Mouse (Mus musculus) stomach, embryonic 14.5 days (tissue): ENCODE results near the gene Ncor2. TPM values are rescaled to one million over a fixed set of nuclear protein-coding genes. Genes with fewer than 3 reads are reported as not detected.

Experiments
- ATAC-seq: fragments of 200-750 bp; cut with Nextera tagmentation; 2 replicates; pipeline ENCODE4 v1.8.0; 2017; ENCODE audit warnings: low read depth, moderate TSS enrichment; ENCODE audit not compliant: insufficient number of reproducible peaks, insufficient read depth, low FRiP score
- H3K27ac ChIP-seq: fragments of 300-500 bp; sonication (generic); 2 replicates; pipeline ENCODE4 v1.5.1; 2014; ENCODE audit warnings: mild to moderate bottlenecking, low read length, moderate library complexity, mixed read lengths
- H3K27me3 ChIP-seq: fragments of 300-500 bp; sonication (generic); 2 replicates; pipeline ENCODE4 v1.6.1; 2014; ENCODE audit warnings: low read length, control low read depth, mixed read lengths; ENCODE audit not compliant: control insufficient read depth, insufficient read depth
- H3K36me3 ChIP-seq: fragments of 300-500 bp; sonication (generic); 2 replicates; pipeline ENCODE4 v1.6.1; 2014; ENCODE audit warnings: mild to moderate bottlenecking, control low read depth, low read length, moderate library complexity, mixed read lengths; ENCODE audit not compliant: control insufficient read depth, insufficient read depth
- H3K4me1 ChIP-seq: fragments of 300-500 bp; sonication (generic); 2 replicates; pipeline ENCODE4 v1.6.1; 2014; ENCODE audit warnings: low read length, control low read depth, mixed read lengths; ENCODE audit not compliant: control insufficient read depth, insufficient read depth
- H3K4me2 ChIP-seq: fragments of 300-500 bp; sonication (generic); replicated peaks from 2 replicates; pipeline ENCODE4 v1.6.1; 2014; ENCODE audit warnings: low read depth, low read length, control low read depth
- H3K4me3 ChIP-seq: fragments of 300-500 bp; sonication (generic); 2 replicates; pipeline ENCODE4 v1.5.1; 2014; ENCODE audit warnings: low read depth, low read length, control low read depth
- H3K9ac ChIP-seq: fragments of 300-500 bp; sonication (generic); replicated peaks from 2 replicates; pipeline ENCODE4 v1.6.1; 2014; ENCODE audit warnings: low read depth, mild to moderate bottlenecking, control low read depth, low read length, moderate library complexity, mixed read lengths
- H3K9me3 ChIP-seq: fragments of 300-500 bp; sonication (generic); 2 replicates; pipeline ENCODE4 v1.6.1; 2016; ENCODE audit warnings: low read depth, low read length, control low read depth; ENCODE audit not compliant: control insufficient read depth
- WGBS: fragments of 180-500 bp; shearing (Covaris S2); extraction: QIAGEN DNeasy Blood & Tissue Kit; methylation state at CpG from one replicate; pipeline ENCODE4 v1.1.7; 2014; 5-methylcytosine and 5-hydroxymethylcytosine counted together
- polyA plus RNA-seq: library from polyadenylated mRNA; unstranded; fragments of >200 nt; fragmentation: Nextera tagmentation; extraction: Ambion mirVana; gene quantifications from 2 replicates; pipeline ENCODE4 v1.2.1, GENCODE M21; 2014

The Ncor2 gene
- polyA plus RNA-seq, 1 experiment from 2014 or later = 32.7 TPM

GRCm38 (mm10) chr5:125176864-125177263, 2.2 kb downstream of the Ncor2 start:
- Histone ChIP-seq H3K4me2 (peak overlapping the region; percentile 96), H3K4me3 (peak overlapping the region; percentile 82), H3K9ac (peak overlapping the region; percentile 82; the same call in 1 of the 2 replicates), H3K4me1 (peaks cover 54% of the 10 kb centered on the region), H3K27me3 (no peaks in the 10 kb centered on the region), H3K9me3 (no peaks in the 10 kb centered on the region), H3K27ac (peak overlapping the region; percentile 96; the same call in 1 of the 2 replicates), H3K36me3 (no peaks in the 10 kb centered on the region)
- ATAC-seq = no peak
- WGBS = 14% methylated on average over 12 of the region's 12 CpGs

- Histone ChIP-seq H3K27me3 (no peaks in the 10 kb centered on the region), H3K36me3 (no peaks in the 10 kb centered on the region), H3K27ac (no peak overlapping the region), H3K4me2 (peak overlapping the region; percentile 96), H3K4me1 (peaks cover 59% of the 10 kb centered on the region), H3K9ac (no peak overlapping the region), H3K4me3 (peak overlapping the region; percentile 82; the same call in 1 of the 2 replicates), H3K9me3 (no peaks in the 10 kb centered on the region)
- WGBS = 36% methylated on average over 5 of the region's 5 CpGs
- ATAC-seq = no peak
Measured at GRCm38 (mm10) chr5:125176370-125176766, 2.7 kb downstream of the Ncor2 start.

- 64% methylated on average over 9 of the region's 9 CpGs for WGBS
- Histone ChIP-seq H3K4me2 (no peak overlapping the region), H3K4me1 (peaks cover 61% of the 10 kb centered on the region)
Measured at GRCm38 (mm10) chr5:125175673-125176369, 3.2 kb downstream of the Ncor2 start.

GRCm38 (mm10) chr5:125174726-125175672, 4.0 kb downstream of the Ncor2 start:
- ATAC-seq = no peak
- Histone ChIP-seq H3K9ac (no peak overlapping the region), H3K27ac (no peak overlapping the region), H3K36me3 (no peaks in the 10 kb centered on the region), H3K9me3 (no peaks in the 10 kb centered on the region), H3K4me3 (no peak overlapping the region), H3K27me3 (no peaks in the 10 kb centered on the region), H3K4me1 (peaks cover 63% of the 10 kb centered on the region), H3K4me2 (no peak overlapping the region)
- 59% methylated on average over 13 of the region's 13 CpGs for WGBS

More at GRCm38 (mm10) chr5:125175673-125176369, 3.2 kb downstream of the Ncor2 start:
- no peaks in the 10 kb centered on the region for H3K9me3 ChIP-seq
- H3K36me3 ChIP-seq = no peaks in the 10 kb centered on the region
- no peak overlapping the region for H3K9ac ChIP-seq
- no peak overlapping the region for H3K4me3 ChIP-seq
- H3K27ac ChIP-seq = no peak overlapping the region
- no peaks in the 10 kb centered on the region for H3K27me3 ChIP-seq
- no peak for ATAC-seq

GRCm38 (mm10) chr5:125173868-125174267, 5.2 kb downstream of the Ncor2 start:
- peaks cover 60% of the 10 kb centered on the region for H3K4me1 ChIP-seq

GRCm38 (mm10) chr5:125172831-125173615, 6.0 kb downstream of the Ncor2 start:
- H3K27ac ChIP-seq = peak overlapping the region; percentile 78
- H3K9me3 ChIP-seq = no peaks in the 10 kb centered on the region
- peak; percentile 71; the same call in 1 of the 2 replicates for ATAC-seq
- H3K27me3 ChIP-seq = no peaks in the 10 kb centered on the region
- peaks cover 60% of the 10 kb centered on the region for H3K4me1 ChIP-seq
- 50% methylated on average over 12 of the region's 12 CpGs for WGBS
- peak overlapping the region; percentile 14; the same call in 1 of the 2 replicates for H3K4me2 ChIP-seq
- H3K36me3 ChIP-seq = no peaks in the 10 kb centered on the region
- no peak overlapping the region for H3K9ac ChIP-seq
- H3K4me3 ChIP-seq = no peak overlapping the region

More at GRCm38 (mm10) chr5:125173868-125174267, 5.2 kb downstream of the Ncor2 start:
- WGBS = 75% methylated on average over 1 of the region's 1 CpGs
- H3K27me3 ChIP-seq = no peaks in the 10 kb centered on the region
- H3K9me3 ChIP-seq = no peaks in the 10 kb centered on the region
- no peak for ATAC-seq
- no peak overlapping the region for H3K4me2 ChIP-seq
- H3K27ac ChIP-seq = no peak overlapping the region; the same call in 1 of the 2 replicates
- no peak overlapping the region for H3K9ac ChIP-seq
- H3K4me3 ChIP-seq = no peak overlapping the region
- H3K36me3 ChIP-seq = no peaks in the 10 kb centered on the region

GRCm38 (mm10) chr5:125171259-125171658, 7.8 kb downstream of the Ncor2 start:
- Histone ChIP-seq H3K4me3 (no peak overlapping the region), H3K9me3 (no peaks in the 10 kb centered on the region), H3K4me2 (no peak overlapping the region), H3K4me1 (peaks cover 53% of the 10 kb centered on the region), H3K27me3 (no peaks in the 10 kb centered on the region), H3K27ac (no peak overlapping the region), H3K36me3 (no peaks in the 10 kb centered on the region), H3K9ac (no peak overlapping the region)
- WGBS = 57% methylated on average over 6 of the region's 6 CpGs
- no peak for ATAC-seq
